Mouse (Mus musculus): Measurements from ENCODE around the gene Snd1.

DNA sequence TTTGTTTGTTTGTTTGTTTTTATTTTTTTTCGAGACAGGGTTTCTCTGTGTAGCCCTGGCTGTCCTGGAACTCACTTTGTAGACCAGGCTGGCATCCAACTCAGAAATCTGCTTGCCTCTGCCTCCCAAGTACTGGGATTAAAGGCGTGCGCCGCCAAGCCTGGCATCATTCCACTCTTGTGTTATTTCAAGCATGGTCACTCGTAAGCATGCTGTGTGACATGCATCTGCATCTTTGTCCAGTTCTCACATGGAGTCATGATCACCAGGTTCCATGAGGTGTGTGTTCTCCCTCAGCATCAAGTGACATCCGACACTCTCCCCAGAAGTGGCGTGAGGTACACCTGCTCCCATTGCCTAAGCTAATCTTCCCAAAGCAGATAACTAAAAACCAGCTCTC is 460.8 kb downstream of the Snd1 start:
- no peak for TF ChIP-seq ZC3H11A (IDR thresholded peaks at IDR 0.05; ENCODE audit: borderline replicate concordance, low read depth, low read length)
- TF ChIP-seq CHD2 (IDR thresholded peaks at IDR 0.05; ENCODE audit: low read depth, low read length): no peak
- TF ChIP-seq HCFC1 (IDR thresholded peaks at IDR 0.05; ENCODE audit: borderline replicate concordance, insufficient read depth, low read length): no peak
- TF ChIP-seq MAFK (IDR thresholded peaks at IDR 0.05; ENCODE audit: insufficient read depth, low read depth, low read length): no peak
